Mouse (Mus musculus) cortical plate, adult 2 months (tissue): ENCODE data around the gene Auts2.

Experiments used
- CTCF ChIP-seq: fragments of 200-500 bp; IDR thresholded peaks from 2 replicates; pipeline ENCODE4 v1.5.1; 2011; ENCODE audit warnings: mild to moderate bottlenecking, control low read depth, low read length; ENCODE audit not compliant: insufficient read depth; ENCODE audit errors: extremely low read depth
- POLR2A ChIP-seq: fragments of 200-500 bp; IDR thresholded peaks from 2 replicates; pipeline ENCODE4 v1.6.1; 2011; ENCODE audit warnings: mild to moderate bottlenecking, low read length, control low read depth; ENCODE audit not compliant: insufficient read depth; ENCODE audit errors: extremely low read depth

- TF ChIP-seq POLR2A (no peak), CTCF (no peak)
Observed at GRCm38 (mm10) chr5:132436473-132436872, 106.7 kb downstream of the Auts2 start.
